Comparison of ENCODE assay signal across 24 mouse cellular contexts in genomic region chr10:17428315-17428714, GRCm38 (mm10).
A peak's percentile ranks its signal among the peaks of the same experiment; 100 is the strongest.
DNase-seq lines count a peak whose midpoint lies in the region; ATAC-seq and TF ChIP-seq lines count a peak whose summit lies in the region.
"Had no signal": no experiment of that assay in that cellular context is flagged by ENCODE, and none has a peak within 500 bp of the region (broad histone marks: within the 10 kb centered on the region; RNA-seq: fewer than 3 reads in every experiment).

No protein-coding gene starts in this region.

- no peak for ATAC-seq in heart, postnatal 0 days (ENCODE audit: insufficient read depth, low read depth)
- no peak for ATAC-seq in kidney, embryonic 15.5 days (replicated peaks; ENCODE audit: low FRiP score)
- ATAC-seq: activated CD4-positive, CD25-positive, alpha-beta regulatory T cell, adult 4 months; forebrain, embryonic 14.5 days; midbrain, embryonic 13.5 days had no signal

- H3K9ac ChIP-seq in heart, postnatal 0 days (replicated peaks; ENCODE audit: low read depth, low read length), result no peak overlapping the region
- no peak overlapping the region for H3K9ac ChIP-seq in heart, adult 2 months (ENCODE audit: low read depth, low read length)
- H3K9ac ChIP-seq in kidney, embryonic 15.5 days, result no peak overlapping the region
- H3K9ac ChIP-seq: embryonic facial prominence, embryonic 13.5 days; heart, embryonic 12.5 days; hindbrain, embryonic 12.5 days; liver, embryonic 13.5 days; midbrain, embryonic 13.5 days; neural tube, embryonic 12.5 days had no signal

- H3K27me3 ChIP-seq in heart, postnatal 0 days (ENCODE audit: control insufficient read depth, insufficient read depth, low read length), result no peaks in the 10 kb centered on the region
- H3K27me3 ChIP-seq in heart, adult 2 months (ENCODE audit: control insufficient read depth, insufficient read depth, low read length), result peaks cover 2% of the 10 kb centered on the region; the same call in 1 of the 2 replicates
- no peaks in the 10 kb centered on the region for H3K27me3 ChIP-seq in kidney, embryonic 15.5 days
- H3K27me3 ChIP-seq: embryonic facial prominence, embryonic 13.5 days; heart, embryonic 12.5 days; hindbrain, embryonic 12.5 days; liver, embryonic 13.5 days; megakaryocyte, embryonic 14.5 days; midbrain, embryonic 13.5 days; neural tube, embryonic 12.5 days had no signal

- H3K9me3 ChIP-seq in heart, postnatal 0 days (replicated peaks; ENCODE audit: control insufficient read depth, low read length), result no peaks in the 10 kb centered on the region
- H3K9me3 ChIP-seq in kidney, embryonic 15.5 days (replicated peaks), result no peaks in the 10 kb centered on the region
- H3K9me3 ChIP-seq: embryonic facial prominence, embryonic 13.5 days; heart, embryonic 12.5 days; hindbrain, embryonic 12.5 days; liver, embryonic 13.5 days; midbrain, embryonic 13.5 days; neural tube, embryonic 12.5 days had no signal

- peak; percentile 35 for DNase-seq in heart, postnatal 0 days (ENCODE audit: low spot score)
- no peak for DNase-seq in heart, adult 2 months
- peak; percentile 29 for DNase-seq in kidney, postnatal 14 days
- DNase-seq in testis, postnatal 14 days (ENCODE audit: low spot score), result peak; percentile 13
- DNase-seq in testis, postnatal 10 days (ENCODE audit: low spot score), result no peak
- no peak for DNase-seq in spleen, postnatal 14 days (ENCODE audit: low spot score in 2 of 2)
- DNase-seq: adrenal gland, postnatal 14 days; B cell, adult 2 months; cerebellum, postnatal 25 days; heart, postnatal 14 days; liver, embryonic 13.5 days; lung, adult 2 months; lung, postnatal 36 days; thymus, adult 18-20 months; thymus, postnatal 36 days had no signal

- H3K4me2 ChIP-seq in heart, postnatal 0 days (ENCODE audit: low read depth, low read length), result no peak overlapping the region
- H3K4me2 ChIP-seq in kidney, embryonic 15.5 days, result no peak overlapping the region
- H3K4me2 ChIP-seq: embryonic facial prominence, embryonic 13.5 days; heart, embryonic 12.5 days; hindbrain, embryonic 12.5 days; liver, embryonic 13.5 days; midbrain, embryonic 13.5 days; neural tube, embryonic 12.5 days had no signal

- no peak overlapping the region for H3K27ac ChIP-seq in heart, postnatal 0 days (ENCODE audit: low read depth)
- H3K27ac ChIP-seq in heart, adult 2 months, result no peak overlapping the region
- no peak overlapping the region for H3K27ac ChIP-seq in kidney, embryonic 15.5 days
- H3K27ac ChIP-seq: embryonic facial prominence, embryonic 13.5 days; hindbrain, embryonic 12.5 days; liver, embryonic 13.5 days; midbrain, embryonic 13.5 days; neural tube, embryonic 12.5 days had no signal

- H3K4me1 ChIP-seq in heart, postnatal 0 days (ENCODE audit: control insufficient read depth, insufficient read depth), result no peaks in the 10 kb centered on the region
- no peaks in the 10 kb centered on the region for H3K4me1 ChIP-seq in heart, adult 2 months (ENCODE audit: control insufficient read depth, insufficient read depth, low read length)
- H3K4me1 ChIP-seq in kidney, embryonic 15.5 days, result 0 out of 2 replicates have a peak, but pooled peaks cover 4% of the 10 kb centered on the region
- H3K4me1 ChIP-seq: embryonic facial prominence, embryonic 13.5 days; heart, embryonic 12.5 days; hindbrain, embryonic 12.5 days; liver, embryonic 13.5 days; midbrain, embryonic 13.5 days; neural tube, embryonic 12.5 days had no signal

- H3K79me2 ChIP-seq in heart, adult 2 months (replicated peaks; ENCODE audit: control insufficient read depth, insufficient read depth, low read length), result no peaks in the 10 kb centered on the region

- intact Hi-C loops in heart, adult 2 months (cut with DNase I), result no loop called here

- no peak for TF ChIP-seq CTCF in heart, postnatal 0 days (IDR thresholded peaks at IDR 0.05; ENCODE audit: low read depth)
- TF ChIP-seq CTCF in heart, adult 2 months (IDR thresholded peaks at IDR 0.05), result no peak

- TF ChIP-seq EP300 in heart, postnatal 0 days (IDR thresholded peaks at IDR 0.05; ENCODE audit: low read depth), result no peak
- no peak for TF ChIP-seq EP300 in heart, adult 2 months (IDR thresholded peaks at IDR 0.05; ENCODE audit: insufficient read depth, low read depth, low read length)

- H3K4me3 ChIP-seq in heart, postnatal 0 days (ENCODE audit: low read depth, low read length), result no peak overlapping the region
- no peak overlapping the region for H3K4me3 ChIP-seq in heart, adult 2 months
- no peak overlapping the region for H3K4me3 ChIP-seq in kidney, embryonic 15.5 days (replicated peaks)
- H3K4me3 ChIP-seq: embryonic facial prominence, embryonic 13.5 days; heart, embryonic 12.5 days; hindbrain, embryonic 12.5 days; liver, embryonic 13.5 days; megakaryocyte, embryonic 14.5 days; midbrain, embryonic 13.5 days; neural tube, embryonic 12.5 days had no signal

- TF ChIP-seq POLR2A in heart, adult 2 months (IDR thresholded peaks at IDR 0.05; ENCODE audit: insufficient read depth, low read depth, low read length), result no peak

- no peaks in the 10 kb centered on the region for H3K36me3 ChIP-seq in heart, postnatal 0 days (replicated peaks; ENCODE audit: control insufficient read depth, insufficient read depth, low read length)
- no peaks in the 10 kb centered on the region for H3K36me3 ChIP-seq in heart, adult 2 months (ENCODE audit: control insufficient read depth, insufficient read depth, low read length)
- no peaks in the 10 kb centered on the region for H3K36me3 ChIP-seq in kidney, embryonic 15.5 days
- H3K36me3 ChIP-seq: embryonic facial prominence, embryonic 13.5 days; heart, embryonic 12.5 days; hindbrain, embryonic 12.5 days; liver, embryonic 13.5 days; midbrain, embryonic 13.5 days; neural tube, embryonic 12.5 days had no signal

- WGBS in heart, postnatal 0 days, result 62% methylated on average over 3 of the region's 3 CpGs
- WGBS in heart, adult 2 months, result 49% methylated on average over 3 of the region's 3 CpGs
- WGBS in kidney, embryonic 15.5 days, result 57% methylated on average over 3 of the region's 3 CpGs

Comparison
In these comparisons a context has a peak if more than half of its experiments do, and no peak if none do; other contexts are left out.
1. DNase-seq: peak in heart, postnatal 0 days (single experiment), kidney, postnatal 14 days (single experiment) and testis, postnatal 14 days (single experiment); none in heart, adult 2 months (0 of 2), testis, postnatal 10 days (single experiment) and spleen, postnatal 14 days (0 of 2).